Mouse (Mus musculus): ENCODE data around the gene Psmb6. TPM values are rescaled to one million over a fixed set of nuclear protein-coding genes. Genes with fewer than 3 reads are reported as not detected.
A peak's percentile ranks its signal among the peaks of the same experiment; 100 is the strongest.

Psmb6 gene
- polyA plus RNA-seq, 1 experiment = 398 TPM

DNA sequence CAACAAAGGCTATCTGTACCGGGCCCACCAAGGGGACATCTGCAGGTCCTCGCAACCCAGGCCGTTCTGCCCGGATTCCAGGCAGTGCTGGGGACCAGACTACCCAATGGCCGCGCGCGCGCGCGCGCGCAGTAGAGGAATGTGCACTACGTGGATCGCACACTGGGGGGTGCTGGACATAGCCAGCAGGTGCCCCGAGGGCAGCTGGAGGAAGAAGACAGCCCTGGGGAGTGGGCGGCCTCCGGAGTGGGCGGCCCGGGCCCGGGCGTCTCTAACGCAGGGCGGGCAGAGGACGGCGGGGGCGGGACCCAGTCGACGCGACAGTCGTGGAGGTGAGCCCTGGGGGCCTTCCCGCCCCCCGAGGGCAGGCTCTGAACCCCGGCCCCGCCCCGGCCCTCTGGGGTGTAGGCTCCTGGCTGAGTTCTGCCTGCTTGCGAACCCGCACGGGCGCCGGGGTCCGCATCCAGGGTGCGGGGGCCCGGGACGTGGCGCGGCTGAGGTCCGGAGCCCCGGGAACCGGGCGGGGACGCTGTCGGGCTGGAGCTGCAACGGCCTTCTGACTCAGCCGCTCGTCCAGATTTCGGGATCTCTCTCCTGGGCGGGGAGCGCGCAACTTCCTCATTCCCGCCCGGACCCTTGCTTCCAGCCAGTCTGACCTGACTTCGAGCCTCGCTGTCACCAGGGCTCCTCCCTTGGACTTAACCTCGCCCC lies 14.9 kb downstream of the Psmb6 start, which contains the start of gene Pld2:
Gene Pld2, plus strand, starts transcription at position 188 of the 711 bp plus-strand sequence.
- peak within 1 kb of the TSS; percentile 49 for H3K4me3 ChIP-seq (ENCODE audit: insufficient read depth, low read depth, low read length)
- peak; percentile 95 for DNase-seq
- H3K36me3 ChIP-seq (ENCODE audit: control insufficient read depth, insufficient read depth, low read length) = no peaks in the 10 kb centered on the region
- WGBS = 1% methylated on average over 64 of the region's 65 CpGs
- H3K27ac ChIP-seq (ENCODE audit: insufficient read depth, low read depth, low read length) = no peak within 1 kb of the TSS
- H3K4me1 ChIP-seq (ENCODE audit: control insufficient read depth, insufficient read depth, low read length) = no peaks in the 10 kb centered on the region
- no peaks in the 10 kb centered on the region for H3K27me3 ChIP-seq (replicated peaks; ENCODE audit: control insufficient read depth, insufficient read depth, low read length)
- peak; percentile 72 for TF ChIP-seq CTCF (conservative IDR thresholded peaks at IDR 0.05; ENCODE audit: insufficient read depth, insufficient read length, low read depth, low read length)
- no peak for TF ChIP-seq POLR2A (IDR thresholded peaks at IDR 0.05; ENCODE audit: low read depth, low read length)

- 93% methylated on average over 7 of the region's 7 CpGs for WGBS
Observed at GRCm38 (mm10) chr11:70540928-70541327, 15.8 kb downstream of the Psmb6 start.

GRCm38 (mm10) chr11:70541415-70541814 lies 16.2 kb downstream of the Psmb6 start:
- DNase-seq = no peak
- 84% methylated on average over 5 of the region's 5 CpGs for WGBS
- no peak overlapping the region for H3K4me3 ChIP-seq (ENCODE audit: insufficient read depth, low read depth, low read length)
- no peaks in the 10 kb centered on the region for H3K4me1 ChIP-seq (ENCODE audit: control insufficient read depth, insufficient read depth, low read length)
- TF ChIP-seq CTCF (conservative IDR thresholded peaks at IDR 0.05; ENCODE audit: insufficient read depth, insufficient read length, low read depth, low read length) = no peak
- no peak for TF ChIP-seq POLR2A (IDR thresholded peaks at IDR 0.05; ENCODE audit: low read depth, low read length)
- no peaks in the 10 kb centered on the region for H3K27me3 ChIP-seq (replicated peaks; ENCODE audit: control insufficient read depth, insufficient read depth, low read length)
- H3K27ac ChIP-seq (ENCODE audit: insufficient read depth, low read depth, low read length) = no peak overlapping the region
- no peaks in the 10 kb centered on the region for H3K36me3 ChIP-seq (ENCODE audit: control insufficient read depth, insufficient read depth, low read length)

More at GRCm38 (mm10) chr11:70540928-70541327, 15.8 kb downstream of the Psmb6 start:
- no peak for DNase-seq
- Histone ChIP-seq H3K4me3 (ENCODE audit: insufficient read depth, low read depth, low read length) (peak overlapping the region; percentile 49; the same call in 1 of the 2 replicates), H3K4me1 (ENCODE audit: control insufficient read depth, insufficient read depth, low read length) (no peaks in the 10 kb centered on the region), H3K27me3 (replicated peaks; ENCODE audit: control insufficient read depth, insufficient read depth, low read length) (no peaks in the 10 kb centered on the region), H3K27ac (ENCODE audit: insufficient read depth, low read depth, low read length) (no peak overlapping the region), H3K36me3 (ENCODE audit: control insufficient read depth, insufficient read depth, low read length) (no peaks in the 10 kb centered on the region)
- no peak for TF ChIP-seq POLR2A (IDR thresholded peaks at IDR 0.05; ENCODE audit: low read depth, low read length)
- TF ChIP-seq CTCF (conservative IDR thresholded peaks at IDR 0.05; ENCODE audit: insufficient read depth, insufficient read length, low read depth, low read length) = no peak

- Histone ChIP-seq H3K36me3 (ENCODE audit: control insufficient read depth, insufficient read depth, low read length) (no peaks in the 10 kb centered on the region), H3K4me1 (ENCODE audit: control insufficient read depth, insufficient read depth, low read length) (no peaks in the 10 kb centered on the region), H3K4me3 (ENCODE audit: insufficient read depth, low read depth, low read length) (no peak overlapping the region), H3K27me3 (replicated peaks; ENCODE audit: control insufficient read depth, insufficient read depth, low read length) (no peaks in the 10 kb centered on the region), H3K27ac (ENCODE audit: insufficient read depth, low read depth, low read length) (no peak overlapping the region)
- no peak for TF ChIP-seq CTCF (conservative IDR thresholded peaks at IDR 0.05; ENCODE audit: insufficient read depth, insufficient read length, low read depth, low read length)
- no peak for TF ChIP-seq POLR2A (IDR thresholded peaks at IDR 0.05; ENCODE audit: low read depth, low read length)
- 66% methylated on average over 7 of the region's 7 CpGs for WGBS
- DNase-seq = no peak
Observed at GRCm38 (mm10) chr11:70544496-70544895, 19.3 kb downstream of the Psmb6 start.

- TF ChIP-seq CTCF (conservative IDR thresholded peaks at IDR 0.05; ENCODE audit: insufficient read depth, insufficient read length, low read depth, low read length) (no peak), POLR2A (IDR thresholded peaks at IDR 0.05; ENCODE audit: low read depth, low read length) (no peak)
- 94% methylated on average over 8 of the region's 8 CpGs for WGBS
- no peak overlapping the region for H3K4me3 ChIP-seq (ENCODE audit: insufficient read depth, low read depth, low read length)
Observed at GRCm38 (mm10) chr11:70551526-70551925, 26.4 kb downstream of the Psmb6 start.

GRCm38 (mm10) chr11:70553940-70554339 lies 28.8 kb downstream of the Psmb6 start:
- Histone ChIP-seq H3K4me1 (ENCODE audit: control insufficient read depth, insufficient read depth, low read length) (no peaks in the 10 kb centered on the region), H3K27me3 (replicated peaks; ENCODE audit: control insufficient read depth, insufficient read depth, low read length) (no peaks in the 10 kb centered on the region), H3K36me3 (ENCODE audit: control insufficient read depth, insufficient read depth, low read length) (no peaks in the 10 kb centered on the region), H3K27ac (ENCODE audit: insufficient read depth, low read depth, low read length) (no peak overlapping the region), H3K4me3 (ENCODE audit: insufficient read depth, low read depth, low read length) (no peak overlapping the region)
- no peak for DNase-seq
- TF ChIP-seq POLR2A (IDR thresholded peaks at IDR 0.05; ENCODE audit: low read depth, low read length) = no peak
- 33% methylated on average over 7 of the region's 7 CpGs for WGBS

More at GRCm38 (mm10) chr11:70551526-70551925, 26.4 kb downstream of the Psmb6 start:
- DNase-seq = no peak
- no peaks in the 10 kb centered on the region for H3K36me3 ChIP-seq (ENCODE audit: control insufficient read depth, insufficient read depth, low read length)
- no peak overlapping the region for H3K27ac ChIP-seq (ENCODE audit: insufficient read depth, low read depth, low read length)
- no peaks in the 10 kb centered on the region for H3K27me3 ChIP-seq (replicated peaks; ENCODE audit: control insufficient read depth, insufficient read depth, low read length)
- no peaks in the 10 kb centered on the region for H3K4me1 ChIP-seq (ENCODE audit: control insufficient read depth, insufficient read depth, low read length)

DNA sequence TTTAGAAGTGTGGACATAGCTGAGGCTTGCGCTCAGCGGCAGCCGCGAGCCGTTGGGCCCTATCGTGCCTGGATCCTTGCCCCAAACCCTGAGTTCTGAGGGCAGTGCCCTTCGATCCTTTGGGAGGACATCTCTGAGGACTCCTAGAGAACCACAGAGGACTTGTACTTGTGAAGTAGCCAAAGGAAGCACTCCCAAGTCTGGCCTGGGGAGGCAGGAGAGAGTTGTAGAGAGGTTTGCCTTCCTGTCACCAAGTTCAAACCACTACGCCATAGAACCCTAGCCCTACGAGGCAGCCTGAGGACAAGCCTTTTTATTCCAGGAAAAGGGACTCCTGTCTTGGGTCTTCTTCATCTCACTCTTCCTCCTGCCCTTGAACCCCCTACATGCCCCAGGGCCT lies 32.4 kb downstream of the Psmb6 start:
- Histone ChIP-seq H3K27ac (ENCODE audit: insufficient read depth, low read depth, low read length) (no peak overlapping the region), H3K4me3 (ENCODE audit: insufficient read depth, low read depth, low read length) (no peak overlapping the region), H3K36me3 (ENCODE audit: control insufficient read depth, insufficient read depth, low read length) (no peaks in the 10 kb centered on the region), H3K27me3 (replicated peaks; ENCODE audit: control insufficient read depth, insufficient read depth, low read length) (no peaks in the 10 kb centered on the region), H3K4me1 (ENCODE audit: control insufficient read depth, insufficient read depth, low read length) (0 out of 2 replicates have a peak, but pooled peaks cover 5% of the 10 kb centered on the region)
- 77% methylated on average over 9 of the region's 9 CpGs for WGBS
- no peak; the same call in 1 of the 2 replicates for TF ChIP-seq CTCF (conservative IDR thresholded peaks at IDR 0.05; ENCODE audit: insufficient read depth, insufficient read length, low read depth, low read length)
- no peak for TF ChIP-seq POLR2A (IDR thresholded peaks at IDR 0.05; ENCODE audit: low read depth, low read length)
- peak; percentile 44 for DNase-seq
